Mouse (Mus musculus): ENCODE results near the gene Rbms3.

Gene Rbms3

GRCm38 (mm10) chr9:117629771-117630170 is at the start of gene Rbms3:
Rbms3 (minus strand) TSS chr9:117629913.
- DNase-seq (ENCODE audit: low read depth, low spot score) = no peak

- no peak for DNase-seq (ENCODE audit: low read depth, low spot score)
Observed at GRCm38 (mm10) chr9:117673311-117673710, 43.6 kb upstream of the Rbms3 start.

- DNase-seq (ENCODE audit: low read depth, low spot score) = no peak
Observed at GRCm38 (mm10) chr9:117654626-117655025, 24.9 kb upstream of the Rbms3 start.

GRCm38 (mm10) chr9:117653641-117654040 is 23.9 kb upstream of the Rbms3 start:
- no peak for DNase-seq (ENCODE audit: low read depth, low spot score)

GRCm38 (mm10) chr9:117646131-117646530 is 16.4 kb upstream of the Rbms3 start:
- DNase-seq (ENCODE audit: low read depth, low spot score) = no peak

GRCm38 (mm10) chr9:117641090-117641782 is 11.5 kb upstream of the Rbms3 start:
- no peak for DNase-seq (ENCODE audit: low read depth, low spot score)

GRCm38 (mm10) chr9:117638623-117639185 is 9.0 kb upstream of the Rbms3 start:
- DNase-seq (ENCODE audit: low read depth, low spot score) = no peak

- no peak for DNase-seq (ENCODE audit: low read depth, low spot score)
Observed at GRCm38 (mm10) chr9:117636492-117636891, 6.8 kb upstream of the Rbms3 start.

GRCm38 (mm10) chr9:117627173-117627572 is 2.5 kb downstream of the Rbms3 start:
- DNase-seq (ENCODE audit: low read depth, low spot score) = no peak

- DNase-seq (ENCODE audit: low read depth, low spot score) = no peak
Observed at GRCm38 (mm10) chr9:117600781-117601180, 28.9 kb downstream of the Rbms3 start.

GRCm38 (mm10) chr9:117599341-117599740 is 30.4 kb downstream of the Rbms3 start:
- DNase-seq (ENCODE audit: low read depth, low spot score) = no peak

- DNase-seq (ENCODE audit: low read depth, low spot score) = no peak
Observed at GRCm38 (mm10) chr9:117596162-117596561, 33.6 kb downstream of the Rbms3 start.

GRCm38 (mm10) chr9:117585345-117585744 is 44.4 kb downstream of the Rbms3 start:
- DNase-seq (ENCODE audit: low read depth, low spot score) = no peak

GRCm38 (mm10) chr9:117583638-117584037 is 46.1 kb downstream of the Rbms3 start:
- DNase-seq (ENCODE audit: low read depth, low spot score) = no peak

- DNase-seq (ENCODE audit: low read depth, low spot score) = no peak
Observed at GRCm38 (mm10) chr9:117582591-117582990, 47.1 kb downstream of the Rbms3 start.

GRCm38 (mm10) chr9:117571186-117571855 is 58.4 kb downstream of the Rbms3 start:
- peak; percentile 4 for DNase-seq (ENCODE audit: low read depth, low spot score)

GRCm38 (mm10) chr9:117570240-117570821 is 59.4 kb downstream of the Rbms3 start:
- no peak for DNase-seq (ENCODE audit: low read depth, low spot score)

GRCm38 (mm10) chr9:117566293-117566692 is 63.4 kb downstream of the Rbms3 start:
- DNase-seq (ENCODE audit: low read depth, low spot score) = peak; percentile 16

- DNase-seq (ENCODE audit: low read depth, low spot score) = no peak
Observed at GRCm38 (mm10) chr9:117558562-117558961, 71.2 kb downstream of the Rbms3 start.

- DNase-seq (ENCODE audit: low read depth, low spot score) = no peak
Observed at GRCm38 (mm10) chr9:117554356-117554755, 75.4 kb downstream of the Rbms3 start.

- DNase-seq (ENCODE audit: low read depth, low spot score) = no peak
Observed at GRCm38 (mm10) chr9:117529281-117529680, 100.4 kb downstream of the Rbms3 start.

GRCm38 (mm10) chr9:117508941-117509340 is 120.8 kb downstream of the Rbms3 start:
- DNase-seq (ENCODE audit: low read depth, low spot score) = no peak

Data from skeletal muscle tissue, adult 2 months (tissue).